Mouse (Mus musculus): ENCODE results near the gene Gm853.

DNA sequence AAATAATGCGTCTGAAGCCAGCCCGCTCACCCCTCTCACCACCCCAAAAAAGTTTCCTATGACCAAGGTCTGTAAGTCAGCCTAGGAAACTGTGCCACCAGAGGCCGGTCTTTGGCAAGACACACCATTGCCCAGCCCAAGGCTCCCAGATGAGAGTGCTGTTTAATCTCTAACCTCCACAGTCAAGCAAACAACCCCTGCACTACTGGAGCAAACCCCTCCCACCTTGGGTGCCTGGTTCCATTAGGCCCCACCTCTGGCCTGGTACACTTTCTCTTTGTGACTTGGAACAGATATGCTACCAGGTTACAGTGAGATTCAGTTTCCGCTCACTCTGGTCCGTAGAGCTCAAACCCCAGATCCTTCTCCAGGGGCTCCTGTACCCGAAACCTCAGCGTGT, 44.9 kb upstream of the Gm853 start:
- TF ChIP-seq CTCF (IDR thresholded peaks at IDR 0.05) (no peak), EP300 (IDR thresholded peaks at IDR 0.05) (no peak)

Data from lung, postnatal 0 days (tissue).